Mouse (Mus musculus) kidney, adult 11 months (tissue): ENCODE measurements around the gene Arl6ip1.
A peak's percentile ranks its signal among the peaks of the same experiment; 100 is the strongest.
"Not testable (repeated sequence)": the region's sequence is repeated elsewhere in the genome, so short reads cannot be mapped to it uniquely, and the experiment has no call there.

Experiments
- DNase-seq: peaks from one replicate; pipeline ENCODE4 v3.0.0; 2022

Gene Arl6ip1

DNA sequence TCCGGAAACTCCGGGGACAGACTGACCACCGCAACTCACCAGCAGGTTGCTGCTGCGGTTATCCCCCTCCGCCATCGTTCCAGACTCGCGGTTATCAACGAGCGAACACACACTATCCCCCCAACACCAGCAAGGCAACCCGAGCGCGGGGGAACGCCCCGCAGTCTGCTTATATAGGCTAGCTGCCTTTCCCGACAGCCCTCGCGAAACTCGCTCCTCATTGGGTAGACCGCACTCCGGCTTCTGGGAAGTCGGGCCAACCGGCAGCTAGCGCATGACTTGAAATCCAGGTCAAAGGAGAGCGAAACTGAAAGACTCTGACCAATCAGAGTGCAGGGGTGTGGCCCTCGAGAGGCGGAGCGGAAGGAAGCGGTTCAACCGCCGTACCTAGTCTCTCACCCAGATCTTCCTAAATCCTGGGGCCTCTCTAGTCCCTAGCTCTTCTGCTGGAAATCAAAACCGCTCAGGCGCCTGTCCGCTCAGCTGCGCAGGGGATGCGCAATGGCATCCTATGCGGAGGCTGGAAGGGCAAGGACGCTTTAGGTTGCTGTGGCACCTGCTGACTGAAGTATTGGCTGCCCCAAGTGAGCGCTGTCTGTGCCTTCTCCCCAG is at the start of gene Arl6ip1:
Arl6ip1 (minus strand) TSS at position 233 of the 612 bp plus-strand sequence.
- peak; percentile 98 for DNase-seq

DNA sequence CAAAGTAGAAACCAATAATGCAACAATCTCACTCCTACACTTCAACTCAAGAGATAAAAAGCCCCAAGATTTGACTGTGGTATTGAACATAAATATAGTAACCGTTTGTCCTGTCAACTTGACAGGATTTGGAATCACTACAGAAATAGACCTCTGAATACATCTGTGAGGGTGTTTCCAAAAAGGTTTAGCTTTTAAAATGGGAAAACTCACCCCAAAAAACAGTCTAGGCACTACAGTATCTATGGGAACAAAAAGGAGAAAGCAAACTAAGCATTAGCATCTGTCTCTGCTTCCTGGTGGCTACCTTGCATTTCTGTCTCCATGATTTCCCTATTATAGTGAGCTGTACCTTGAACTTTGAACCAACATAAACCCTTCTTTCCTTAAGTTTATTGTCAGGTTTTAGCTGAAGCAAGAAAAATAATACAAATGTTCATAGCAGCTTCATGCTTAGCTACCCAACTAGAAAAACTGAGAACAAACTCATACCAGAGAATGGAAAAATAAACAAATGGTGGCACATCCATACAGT is 46.4 kb upstream of the Arl6ip1 start:
- no peak for DNase-seq

DNA sequence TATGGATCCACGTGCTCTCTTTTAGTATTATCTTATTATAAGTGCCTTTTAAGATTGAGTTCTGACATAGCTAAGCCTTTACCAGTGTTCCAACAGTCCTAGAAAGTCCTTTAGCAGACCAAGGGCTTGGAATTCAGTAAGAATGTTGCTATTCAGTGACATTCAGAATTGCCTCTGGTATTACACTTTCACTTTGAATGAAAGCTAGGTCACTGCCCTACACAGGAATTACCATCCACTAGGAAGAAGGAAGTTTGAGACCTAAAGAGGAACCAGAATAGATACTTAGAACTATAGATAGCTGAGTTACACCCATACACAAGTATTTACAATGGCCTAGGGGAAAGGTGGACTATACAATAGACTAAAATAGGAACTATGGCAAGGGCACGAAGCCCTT is 40.7 kb upstream of the Arl6ip1 start:
- DNase-seq: not testable (repeated sequence)

DNA sequence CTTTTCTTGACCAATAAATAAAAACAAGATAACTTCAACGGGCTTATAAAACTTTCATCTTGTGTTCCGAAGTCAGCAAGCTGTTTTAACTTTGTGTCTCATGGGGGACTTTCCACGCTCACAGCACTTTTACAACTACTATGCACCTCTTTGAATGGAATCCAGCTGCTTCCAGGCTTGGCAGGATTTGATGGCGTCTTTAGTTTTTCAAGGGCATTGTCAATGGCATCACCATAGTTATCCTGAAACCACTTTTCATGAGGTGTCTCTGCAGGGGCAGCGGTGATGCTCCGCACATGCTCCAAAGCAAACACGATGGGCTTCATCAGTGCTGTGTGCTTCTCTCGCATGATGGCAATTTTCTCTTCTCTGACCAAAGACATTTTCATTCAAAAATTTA is 33.5 kb upstream of the Arl6ip1 start:
- no peak for DNase-seq

DNA sequence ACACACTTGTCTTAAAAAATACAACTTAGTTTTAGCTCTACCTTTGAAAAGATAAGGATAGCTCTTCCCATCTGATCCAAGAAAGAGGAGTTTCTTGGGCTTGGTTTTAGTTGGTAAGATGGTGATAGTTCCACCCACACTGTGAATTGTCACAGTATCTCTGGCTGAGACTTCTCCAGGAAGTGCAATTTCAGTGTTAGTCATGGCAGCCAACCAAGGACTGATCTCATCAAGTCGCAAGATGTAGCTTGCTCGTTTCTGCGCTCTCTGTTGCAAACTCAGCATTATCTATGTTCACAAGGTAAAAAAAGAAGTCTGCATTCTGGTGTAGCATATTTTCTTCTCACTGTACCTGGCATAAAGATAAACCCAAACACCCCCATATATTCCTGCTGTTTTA is 30.7 kb upstream of the Arl6ip1 start:
- no peak for DNase-seq

DNA sequence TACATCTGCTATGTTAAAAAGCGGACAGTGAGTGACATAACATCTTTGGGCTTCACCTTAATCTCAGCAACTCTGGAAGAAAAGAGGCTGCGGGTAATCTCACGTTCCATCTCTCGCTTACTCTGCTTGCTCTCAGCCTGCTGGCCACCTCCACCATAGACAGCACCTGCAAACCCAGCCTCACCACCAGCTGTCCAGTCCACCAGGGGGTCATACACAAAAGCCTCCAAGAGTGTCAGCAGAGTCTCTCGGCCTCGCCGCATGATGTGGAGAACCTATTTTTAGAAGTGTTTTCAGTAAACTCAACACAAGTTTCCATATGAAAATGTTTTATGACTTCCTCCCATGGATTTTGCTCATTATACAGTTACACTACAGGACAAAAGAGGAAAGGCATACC is 27.0 kb upstream of the Arl6ip1 start:
- no peak for DNase-seq

DNA sequence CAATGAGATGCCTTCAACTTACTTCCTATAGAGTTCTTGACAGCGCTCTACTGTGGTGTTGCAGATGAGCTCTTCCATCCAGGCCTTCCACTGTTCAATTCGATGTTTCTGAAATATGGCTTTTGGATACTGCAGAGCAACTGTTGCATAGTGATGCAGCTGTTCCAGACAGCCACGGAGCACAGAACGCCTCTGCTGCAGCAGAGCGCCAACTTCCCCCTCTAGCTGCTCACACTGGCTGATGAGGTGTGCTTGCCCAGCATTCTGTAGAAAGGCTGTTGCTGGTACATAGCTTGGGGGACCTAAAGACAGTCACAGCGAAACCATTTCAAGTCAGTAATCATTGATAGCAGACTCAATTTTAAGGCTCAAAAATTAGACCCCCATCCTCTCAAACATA is 24.7 kb upstream of the Arl6ip1 start:
- no peak for DNase-seq

DNA sequence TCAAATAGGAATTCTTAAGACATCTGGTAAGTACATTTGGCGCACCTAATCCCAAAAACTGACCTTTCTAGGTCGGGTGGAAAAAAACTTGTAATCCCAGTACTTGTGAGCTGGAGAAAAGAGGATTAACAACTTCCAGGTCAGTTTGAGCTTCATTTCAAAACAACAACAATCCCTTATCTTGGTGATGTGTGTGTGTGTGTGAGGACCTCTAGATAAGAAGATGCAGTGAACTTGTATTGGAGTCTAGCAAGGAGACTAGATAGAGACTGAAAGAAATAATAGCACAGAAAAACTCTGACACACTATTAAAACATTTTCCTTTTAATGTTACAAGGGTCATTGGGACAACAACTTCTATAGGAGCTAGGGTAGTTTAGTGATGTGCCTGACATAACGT is 14.1 kb upstream of the Arl6ip1 start:
- DNase-seq: no peak

DNA sequence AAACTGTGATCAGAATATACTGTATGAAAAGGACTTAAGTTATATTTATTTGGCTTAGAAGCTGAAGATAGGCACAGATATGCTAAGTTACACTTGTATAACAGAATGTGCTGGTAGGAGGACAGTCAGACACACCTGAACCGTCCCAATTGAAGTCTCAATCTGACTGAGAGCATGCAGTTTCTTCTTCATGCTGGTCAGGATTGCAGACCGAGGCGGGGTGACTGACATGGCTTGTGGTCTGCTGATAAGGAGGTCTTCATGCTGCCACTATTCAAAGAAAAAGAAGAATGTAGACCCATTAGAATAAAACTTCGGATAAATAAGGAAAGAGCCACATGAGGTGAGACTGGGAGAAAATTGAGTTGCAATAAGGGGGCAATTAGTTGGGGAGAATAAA is 13.7 kb upstream of the Arl6ip1 start:
- no peak for DNase-seq

DNA sequence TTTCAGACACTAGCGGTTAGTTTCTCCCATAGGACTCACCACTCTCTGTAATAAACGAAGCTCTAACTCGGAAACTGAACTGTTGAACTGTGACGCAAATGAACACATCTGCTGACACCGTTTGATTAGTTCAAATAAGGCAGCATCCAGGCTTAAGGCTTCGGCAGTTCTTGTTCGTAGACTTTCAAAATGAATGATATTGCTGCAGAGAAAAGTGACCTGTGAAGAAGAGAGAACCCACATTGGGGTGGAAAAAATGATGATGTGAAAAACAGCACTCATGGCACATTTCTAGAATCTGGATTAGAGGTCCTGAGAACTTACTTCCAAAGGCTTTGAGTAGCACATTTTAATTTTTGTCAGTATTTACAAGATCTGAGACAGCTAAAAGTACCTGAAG is 11.8 kb upstream of the Arl6ip1 start:
- DNase-seq: no peak

DNA sequence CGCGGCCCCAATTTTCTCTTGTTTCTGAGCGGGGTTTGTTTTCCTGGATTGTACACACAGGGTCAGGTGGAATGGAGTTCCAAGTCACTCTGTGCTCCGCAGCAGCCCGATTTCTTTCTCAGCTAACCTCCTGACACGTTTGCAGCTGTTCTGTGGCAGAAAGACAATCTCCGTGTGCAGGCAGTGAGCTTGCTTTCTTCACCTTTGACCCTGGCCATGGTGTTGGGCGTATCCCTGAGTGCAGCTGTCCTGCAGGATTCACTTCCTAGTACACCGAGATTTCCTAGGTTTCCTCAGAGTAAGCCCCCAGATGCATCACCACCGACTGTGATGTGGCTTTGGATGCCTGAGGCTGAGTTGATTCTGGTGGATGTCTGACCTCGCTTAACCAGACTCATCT is 5.7 kb upstream of the Arl6ip1 start:
- no peak for DNase-seq

DNA sequence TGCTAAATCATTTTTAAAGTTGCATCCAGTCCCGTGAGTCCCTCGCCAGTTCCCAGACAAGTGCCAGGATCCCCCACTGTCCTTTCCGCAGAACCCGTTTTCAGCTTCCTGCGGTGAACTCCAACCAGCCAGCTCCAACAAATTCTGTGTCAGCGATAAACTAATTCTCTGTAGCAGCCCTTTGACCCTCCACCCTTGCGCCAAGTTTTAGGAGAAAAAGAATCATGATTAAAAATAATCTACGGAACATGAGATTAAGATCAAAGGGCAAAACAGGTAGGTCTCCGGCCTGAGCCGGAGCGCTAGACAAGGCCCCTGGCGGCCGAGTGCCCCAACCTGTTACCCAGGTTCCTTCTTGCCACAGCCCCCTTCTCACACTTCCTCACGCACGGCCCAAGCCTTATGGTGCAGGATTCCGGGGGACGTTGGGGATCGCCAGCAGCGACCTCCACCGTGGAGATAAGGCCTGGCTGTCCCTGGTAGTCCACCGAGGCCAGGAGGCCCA is 485 bp downstream of the Arl6ip1 start:
- DNase-seq: no peak

DNA sequence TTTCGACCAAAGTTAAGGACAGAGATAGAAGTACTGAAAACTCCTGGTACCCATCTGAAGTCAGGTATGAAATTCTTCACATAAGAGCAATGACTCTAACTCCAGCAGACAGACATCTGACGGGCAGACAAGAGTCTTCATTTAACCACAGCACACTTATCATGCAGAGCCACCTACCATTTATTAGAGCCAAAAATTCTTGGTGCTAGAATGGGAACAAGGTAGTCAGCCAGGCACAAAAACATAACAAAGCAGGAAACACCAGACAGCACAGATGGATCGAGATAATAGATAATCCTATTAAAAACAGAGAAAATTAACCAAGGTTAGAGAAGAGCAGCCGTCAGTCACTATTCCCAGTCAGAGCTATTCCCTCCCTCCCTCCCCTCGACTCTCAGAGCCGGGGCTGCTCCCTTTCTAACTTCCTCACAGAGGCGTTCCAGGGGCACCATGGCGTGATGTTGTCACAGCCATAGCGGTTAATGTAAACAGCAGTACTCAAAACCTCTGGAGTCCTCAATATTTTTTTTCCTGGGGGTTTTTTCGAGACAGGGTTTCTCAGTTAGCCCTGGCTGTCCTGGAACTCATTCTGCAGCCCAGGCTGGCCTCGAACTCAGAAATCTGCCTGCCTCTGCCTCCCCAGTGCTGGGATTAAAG is 3.1 kb downstream of the Arl6ip1 start:
- no peak for DNase-seq

DNA sequence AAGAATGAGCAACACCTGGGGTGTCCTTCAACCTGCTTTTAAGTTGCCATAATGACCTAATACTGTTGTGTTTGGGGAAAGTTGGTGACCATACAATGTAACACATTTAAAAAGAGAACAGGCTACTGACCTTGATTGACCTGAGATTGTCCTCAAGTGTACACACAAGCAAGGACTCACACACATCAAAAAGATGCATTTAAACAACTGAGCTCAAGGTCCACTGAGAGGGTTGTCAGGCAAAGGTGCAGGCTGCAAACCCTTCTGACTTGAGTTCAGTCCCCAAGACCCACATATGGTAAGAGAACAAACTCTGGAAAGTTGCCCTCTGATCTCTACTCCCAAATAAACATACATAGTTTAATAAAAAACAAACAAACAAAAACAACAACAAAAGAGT is 3.7 kb downstream of the Arl6ip1 start:
- DNase-seq: no peak

DNA sequence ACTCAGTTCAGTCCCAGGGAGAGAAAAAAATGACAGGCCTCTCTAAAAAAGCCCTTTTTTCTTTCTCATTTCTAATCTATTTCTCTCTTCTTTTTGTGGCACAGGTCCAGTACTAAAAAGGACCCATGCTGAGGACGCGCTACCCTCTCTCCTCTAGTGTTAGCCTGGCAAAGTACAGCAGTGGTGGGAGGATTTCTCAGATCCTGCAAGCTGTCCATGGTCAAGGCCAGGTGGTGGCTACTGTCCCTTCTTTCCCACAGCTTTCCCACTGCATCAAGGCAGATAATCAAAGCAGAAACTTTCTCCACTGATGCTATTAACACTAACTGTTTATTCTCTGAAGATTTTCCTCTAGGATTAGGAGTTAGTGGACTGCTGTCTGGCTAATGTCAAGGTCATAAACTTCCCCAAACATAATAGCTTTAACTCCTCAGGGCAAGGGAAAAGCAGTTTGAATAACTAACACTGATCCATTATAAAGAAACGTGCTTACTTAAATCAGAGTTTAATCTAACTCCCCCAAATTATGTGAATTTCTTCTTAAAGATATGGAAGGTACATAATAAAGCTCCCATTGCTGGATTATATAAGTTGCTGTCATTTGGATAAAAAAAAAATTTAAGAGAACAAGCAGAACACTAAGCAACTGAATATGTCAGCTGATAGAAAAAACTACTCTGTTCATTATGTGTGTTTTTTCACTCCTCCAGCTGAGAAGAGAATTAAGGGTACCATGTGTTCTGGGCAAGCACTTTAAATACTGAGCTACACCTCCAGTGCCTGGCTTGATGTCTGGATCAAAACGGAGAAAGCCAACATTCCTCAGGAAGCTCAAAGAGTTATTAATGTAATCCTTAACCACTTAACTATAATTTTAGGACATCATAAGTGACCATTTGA is 5.7 kb downstream of the Arl6ip1 start:
- no peak for DNase-seq

DNA sequence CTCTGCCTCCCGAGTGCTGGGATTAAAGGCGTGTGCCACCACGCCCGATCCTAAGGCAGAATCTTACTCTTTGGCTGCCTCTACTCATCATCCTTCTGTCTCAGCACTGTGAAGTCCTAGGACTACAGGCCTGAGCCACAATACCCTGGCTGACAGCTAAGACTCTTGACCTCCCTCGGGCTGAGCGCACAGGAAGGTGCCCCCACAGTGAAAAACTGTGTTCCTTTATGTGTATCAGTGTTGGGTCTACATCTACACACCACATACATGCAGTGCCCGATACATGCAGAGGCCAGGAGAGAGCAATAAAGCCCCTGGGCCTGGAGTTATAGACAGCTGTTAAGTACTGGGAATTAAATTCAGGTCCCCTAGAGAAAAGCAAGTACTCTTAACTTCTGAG is 7.2 kb downstream of the Arl6ip1 start:
- DNase-seq: no peak

DNA sequence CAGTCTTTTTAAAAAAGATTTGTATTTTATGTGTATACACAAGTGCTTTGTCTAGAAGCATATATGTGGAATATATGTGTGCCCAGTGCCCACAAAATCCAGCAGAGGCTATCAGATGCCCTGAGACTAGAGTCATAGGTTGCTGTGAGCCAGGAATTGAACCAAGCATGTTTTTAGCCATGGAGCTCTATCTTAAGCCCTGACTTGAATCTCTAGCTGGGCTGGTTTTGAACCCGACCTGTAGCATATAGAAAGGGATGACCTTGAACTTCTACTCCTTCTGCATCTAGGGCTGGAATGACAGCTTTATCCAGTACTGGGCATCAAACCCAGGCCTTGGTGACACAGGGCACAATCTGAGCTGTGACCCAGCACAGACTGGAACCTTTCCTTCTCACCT is 8.8 kb downstream of the Arl6ip1 start:
- no peak for DNase-seq

DNA sequence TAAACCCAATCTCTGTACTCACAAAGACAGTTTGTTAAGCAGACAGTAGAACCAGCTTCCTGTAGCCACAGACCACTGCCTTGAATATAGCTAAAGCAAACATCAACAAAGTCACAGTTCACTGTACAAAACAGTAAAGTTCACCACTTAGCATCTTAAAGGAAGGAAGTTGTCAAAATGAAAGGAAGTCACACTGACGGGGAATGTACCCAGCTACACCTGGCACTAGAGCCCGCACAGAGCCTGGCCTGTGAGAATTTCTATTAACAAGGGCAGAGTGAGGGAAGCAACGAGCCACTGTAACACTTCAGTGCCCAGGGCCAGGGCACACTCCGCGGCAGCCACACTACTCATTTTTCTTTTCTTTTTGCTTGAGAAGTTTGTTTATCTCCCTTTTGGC is 9.5 kb downstream of the Arl6ip1 start:
- DNase-seq: no peak

DNA sequence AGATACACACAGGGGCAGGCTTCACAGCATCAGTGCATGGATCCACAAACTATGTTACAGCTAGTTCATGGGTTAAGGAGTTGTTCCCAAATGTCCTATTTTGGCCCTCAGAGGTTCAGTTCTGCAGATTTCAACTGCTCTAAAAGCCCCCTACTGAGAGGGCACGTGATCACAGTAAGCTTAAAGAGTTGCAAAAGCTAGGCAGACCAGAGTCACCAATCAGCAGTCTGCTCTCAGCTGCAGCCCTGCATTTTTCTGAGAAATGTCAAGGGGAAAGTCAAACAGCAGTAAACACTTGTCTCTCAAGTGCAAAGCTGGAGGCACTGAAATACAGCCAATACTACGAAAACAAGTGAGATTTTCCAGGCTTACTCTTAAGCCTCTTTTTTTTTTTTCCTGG is 10.3 kb downstream of the Arl6ip1 start:
- peak; percentile 71 for DNase-seq

DNA sequence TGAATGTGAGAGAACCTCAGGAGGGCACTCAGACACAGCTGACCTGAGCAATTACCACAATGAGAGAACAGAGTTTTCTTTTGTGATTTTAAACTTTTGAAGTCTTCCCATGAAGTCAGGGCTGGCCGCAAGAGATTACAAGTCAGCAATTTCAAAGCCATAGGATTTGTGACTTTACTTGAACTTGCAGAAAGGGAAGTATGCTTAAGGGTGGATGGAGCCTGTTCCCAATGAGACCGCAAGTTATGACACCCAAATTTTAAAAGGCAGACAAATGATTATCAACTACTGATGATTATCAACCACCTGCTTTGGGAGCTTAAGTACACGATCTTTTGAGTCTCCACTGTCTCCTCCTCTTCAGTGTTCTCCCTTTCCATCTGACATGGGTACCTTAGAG is 11.0 kb downstream of the Arl6ip1 start:
- DNase-seq: no peak

DNA sequence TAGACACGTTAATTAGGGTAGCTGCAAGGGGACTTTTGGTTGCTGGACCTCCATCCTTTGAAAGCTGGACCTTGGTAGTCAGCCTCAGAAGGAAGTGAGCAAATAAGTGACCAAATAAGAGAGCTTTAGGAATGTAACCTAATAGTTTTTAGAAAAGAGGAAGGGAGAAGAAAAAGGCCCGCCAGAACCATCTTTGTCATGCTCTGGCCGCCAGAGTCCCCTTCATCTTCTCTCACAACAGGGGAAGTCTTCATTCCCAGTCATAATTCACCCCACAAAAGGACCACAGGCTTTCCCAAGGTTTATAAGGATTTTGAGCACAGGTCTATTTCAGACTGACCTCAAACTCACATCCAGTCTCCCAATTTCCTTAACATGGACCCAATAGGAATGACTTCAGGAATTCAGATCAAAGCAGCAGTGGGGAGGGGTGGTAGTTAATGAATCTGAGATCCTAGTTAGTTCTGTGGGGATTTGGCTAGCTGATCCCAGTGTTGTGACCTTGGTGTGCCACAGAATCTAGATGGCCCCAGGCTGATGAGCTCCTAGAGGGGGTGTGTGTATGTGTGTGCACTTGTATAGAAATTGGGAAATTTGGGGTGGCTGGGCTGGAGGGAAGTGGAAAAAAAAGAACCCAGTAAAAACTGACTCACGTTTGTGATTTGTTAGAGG is 11.8 kb downstream of the Arl6ip1 start:
- DNase-seq: peak; percentile 71

DNA sequence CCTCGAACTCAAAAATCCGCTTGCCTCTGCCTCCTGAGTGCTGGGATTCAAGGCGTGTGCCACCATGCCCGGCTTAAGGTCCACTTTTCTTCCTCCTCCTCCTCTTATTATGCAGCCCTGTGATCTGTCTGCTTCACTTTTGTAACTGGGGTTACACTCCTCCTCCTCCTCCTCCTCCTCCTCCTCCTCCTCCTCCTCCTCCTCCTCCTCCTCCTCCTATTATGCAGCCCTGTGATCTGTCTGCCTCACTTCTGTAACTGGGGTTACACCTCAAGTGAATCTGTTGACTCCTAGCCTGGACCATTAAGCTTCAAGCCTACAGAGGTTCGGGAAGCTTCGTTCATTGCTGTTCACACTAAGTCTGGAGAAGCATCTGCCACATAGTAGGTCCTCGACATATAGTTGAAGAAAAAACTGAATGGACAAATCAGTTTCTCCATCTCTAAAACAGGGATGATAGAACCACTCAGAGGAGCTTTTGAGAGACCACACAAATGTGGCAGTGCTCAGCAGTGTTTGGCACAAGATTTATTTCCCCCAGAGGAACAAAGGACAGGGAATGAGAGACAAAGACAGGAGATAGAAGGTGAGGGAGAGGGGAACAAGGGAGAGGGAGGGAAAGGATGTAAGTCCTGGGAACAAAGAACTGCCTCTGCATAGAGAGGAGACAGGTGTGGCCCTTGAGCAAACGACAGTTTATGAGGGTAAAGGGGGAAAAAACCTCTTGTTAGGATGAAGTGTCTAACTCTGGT is 12.5 kb downstream of the Arl6ip1 start:
- no peak for DNase-seq
